Mouse (Mus musculus) heart, embryonic 14.5 days (tissue): Measurements from ENCODE around the gene Ipo9. TPM values are rescaled to one million over a fixed set of nuclear protein-coding genes. Genes with fewer than 3 reads are reported as not detected.
A peak's percentile ranks its signal among the peaks of the same experiment; 100 is the strongest.

Source experiments
- ATAC-seq: fragments of 200-750 bp; cut with Nextera tagmentation; 2 replicates; pipeline ENCODE4 v1.8.0; 2017; ENCODE audit warnings: low read depth, moderate TSS enrichment; ENCODE audit not compliant: insufficient number of reproducible peaks, insufficient read depth, low FRiP score
- H3K27ac ChIP-seq, 2 experiments: fragments of 200-500 bp in 1 of 2; fragments of 300-500 bp in 1 of 2; sonication (generic) in 1 of 2; replicated peaks in 1 of 2; 2 replicates each; pipeline ENCODE4 v1.5.1; 2012 to 2014; ENCODE audit warnings: low read depth in 2 of 2, low read length in 2 of 2, control low read depth in 1 of 2, mild to moderate bottlenecking in 1 of 2, mixed read lengths in 1 of 2; ENCODE audit not compliant: control insufficient read depth in 1 of 2, insufficient read depth in 1 of 2
- H3K27me3 ChIP-seq: fragments of 300-500 bp; sonication (generic); 2 replicates; pipeline ENCODE4 v1.6.1; 2014; ENCODE audit warnings: mild to moderate bottlenecking, low read length, control low read depth; ENCODE audit not compliant: control insufficient read depth, insufficient read depth
- H3K36me3 ChIP-seq: fragments of 300-500 bp; sonication (generic); 2 replicates; pipeline ENCODE4 v1.6.1; 2014; ENCODE audit warnings: mild to moderate bottlenecking, control low read depth, low read length, mixed read lengths; ENCODE audit not compliant: control insufficient read depth, insufficient read depth
- H3K4me1 ChIP-seq, 2 experiments: fragments of 200-500 bp in 1 of 2; fragments of 300-500 bp in 1 of 2; sonication (generic) in 1 of 2; 2 replicates each; pipeline ENCODE4 v1.6.1; 2012 to 2014; ENCODE audit warnings: low read length in 2 of 2, control low read depth in 1 of 2, mixed read lengths in 1 of 2; ENCODE audit not compliant: control insufficient read depth in 2 of 2, insufficient read depth in 2 of 2
- H3K4me2 ChIP-seq: fragments of 300-500 bp; sonication (generic); 2 replicates; pipeline ENCODE4 v1.6.1; 2014; ENCODE audit warnings: mild to moderate bottlenecking, low read length
- H3K4me3 ChIP-seq, 2 experiments: fragments of 200-500 bp in 1 of 2; fragments of 300-500 bp in 1 of 2; sonication (generic) in 1 of 2; 2 replicates each; pipeline ENCODE4 v1.5.1; 2012 to 2014; ENCODE audit warnings: low read length in 2 of 2, mild to moderate bottlenecking in 2 of 2, control low read depth in 1 of 2, low read depth in 1 of 2, moderate library complexity in 1 of 2; ENCODE audit not compliant: control insufficient read depth in 1 of 2, insufficient read depth in 1 of 2
- H3K9ac ChIP-seq: fragments of 300-500 bp; sonication (generic); 2 replicates; pipeline ENCODE4 v1.6.1; 2014; ENCODE audit warnings: mild to moderate bottlenecking, low read length
- H3K9me3 ChIP-seq: fragments of 300-500 bp; sonication (generic); 2 replicates; pipeline ENCODE4 v1.6.1; 2016; ENCODE audit warnings: low read length, control low read depth; ENCODE audit not compliant: control insufficient read depth
- WGBS: fragments of 180-500 bp; shearing (Covaris S2); extraction: QIAGEN DNeasy Blood & Tissue Kit; methylation state at CpG from one replicate; pipeline ENCODE4 v1.1.7; 2014; 5-methylcytosine and 5-hydroxymethylcytosine counted together
- polyA plus RNA-seq: library from polyadenylated mRNA; unstranded; fragments of >200 nt; fragmentation: Nextera tagmentation; extraction: Ambion mirVana; gene quantifications from 2 replicates; pipeline ENCODE4 v1.2.1, GENCODE M21; 2014

The Ipo9 gene
- polyA plus RNA-seq, 1 experiment from 2014 or later = 82.1 TPM

DNA sequence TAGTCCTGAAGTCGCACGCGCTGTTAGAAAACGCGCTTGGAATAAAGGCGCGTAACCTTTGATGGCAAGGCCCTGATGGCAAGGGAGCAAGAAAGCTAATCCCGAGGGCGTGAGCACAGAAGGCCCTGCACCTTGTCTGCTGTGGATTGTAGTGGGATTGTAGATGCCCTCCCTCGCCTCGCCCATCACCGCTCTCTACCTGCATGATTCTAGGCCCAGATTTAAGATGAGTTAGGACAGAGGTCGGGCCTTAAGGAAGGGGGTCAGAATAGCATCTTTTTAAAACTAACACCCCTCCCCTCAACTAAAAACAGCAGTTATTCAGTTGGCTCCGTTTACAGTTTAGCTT, 344 bp upstream of the Ipo9 start:
- Histone ChIP-seq H3K4me1 (peaks cover 5 to 37% of the 10 kb centered on the region in 2 experiments; a peak in 3 of 4 replicates), H3K9me3 (no peaks in the 10 kb centered on the region), H3K4me3 (peak overlapping the region; percentile 73 to 89), H3K9ac (peak overlapping the region; percentile 92), H3K36me3 (peaks cover 16% of the 10 kb centered on the region), H3K27ac (peak overlapping the region; percentile 76 to 87), H3K4me2 (peak overlapping the region; percentile 83), H3K27me3 (no peaks in the 10 kb centered on the region)
- WGBS = 3% methylated on average over 14 of the region's 14 CpGs
- no peak for ATAC-seq

DNA sequence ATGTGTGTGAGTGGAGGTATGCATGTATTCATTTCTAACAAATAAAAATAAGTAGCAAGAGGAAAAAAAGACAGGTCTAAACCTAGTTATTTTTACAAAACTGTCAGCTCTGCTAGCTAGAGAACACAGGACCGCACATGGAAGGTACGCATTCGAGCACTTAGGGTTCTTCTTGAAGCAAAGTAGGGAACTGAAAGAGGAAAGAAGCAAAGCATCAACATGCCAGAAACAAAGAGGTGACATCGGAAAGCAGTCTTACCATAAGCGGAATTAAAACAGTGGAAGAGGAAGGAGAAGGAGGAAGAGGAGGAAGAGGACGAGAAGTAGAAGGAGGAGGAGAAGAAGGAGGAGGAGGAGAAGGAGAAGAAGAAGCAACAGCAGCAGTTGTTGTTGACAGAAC, 2.9 kb downstream of the Ipo9 start:
- ATAC-seq = no peak
- peaks cover 38% of the 10 kb centered on the region for H3K36me3 ChIP-seq
- no peaks in the 10 kb centered on the region for H3K9me3 ChIP-seq
- peaks cover 5 to 29% of the 10 kb centered on the region in 2 experiments; a peak in 3 of 4 replicates for H3K4me1 ChIP-seq
- no peak overlapping the region; the same call in 1 of the 2 replicates for H3K4me2 ChIP-seq
- H3K27me3 ChIP-seq = no peaks in the 10 kb centered on the region
- no peak overlapping the region; the same call in 1 of the 2 replicates for H3K9ac ChIP-seq
- no peak overlapping the region for H3K4me3 ChIP-seq
- WGBS = 84% methylated on average over 6 of the region's 6 CpGs
- no peak overlapping the region for H3K27ac ChIP-seq

DNA sequence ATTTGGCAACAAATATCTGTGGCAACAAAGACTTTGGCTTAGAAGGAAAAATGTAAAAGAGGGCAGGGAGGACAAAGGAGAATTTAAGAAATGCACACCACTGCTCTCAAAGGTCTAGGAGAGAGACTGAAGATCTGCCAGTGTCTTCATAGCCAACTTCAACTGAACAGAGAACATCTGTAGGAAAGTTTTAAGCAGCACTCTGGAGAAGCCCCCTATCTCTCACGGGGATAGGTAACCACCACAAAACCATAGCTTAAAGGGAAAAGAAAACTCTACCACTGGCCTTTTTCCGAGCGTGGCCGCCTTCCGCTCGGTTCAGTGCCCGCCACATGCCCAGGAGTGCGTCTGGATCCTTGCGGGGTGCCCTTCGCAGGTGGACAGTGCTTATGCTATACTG, 3.7 kb downstream of the Ipo9 start:
- Histone ChIP-seq H3K27me3 (no peaks in the 10 kb centered on the region), H3K4me3 (no peak overlapping the region), H3K4me2 (no peak overlapping the region), H3K9ac (no peak overlapping the region), H3K4me1 (peaks cover 5 to 27% of the 10 kb centered on the region in 2 experiments; a peak in 3 of 4 replicates), H3K36me3 (peaks cover 41% of the 10 kb centered on the region), H3K9me3 (no peaks in the 10 kb centered on the region), H3K27ac (no peak overlapping the region)
- WGBS = 95% methylated on average over 10 of the region's 10 CpGs
- ATAC-seq = no peak

DNA sequence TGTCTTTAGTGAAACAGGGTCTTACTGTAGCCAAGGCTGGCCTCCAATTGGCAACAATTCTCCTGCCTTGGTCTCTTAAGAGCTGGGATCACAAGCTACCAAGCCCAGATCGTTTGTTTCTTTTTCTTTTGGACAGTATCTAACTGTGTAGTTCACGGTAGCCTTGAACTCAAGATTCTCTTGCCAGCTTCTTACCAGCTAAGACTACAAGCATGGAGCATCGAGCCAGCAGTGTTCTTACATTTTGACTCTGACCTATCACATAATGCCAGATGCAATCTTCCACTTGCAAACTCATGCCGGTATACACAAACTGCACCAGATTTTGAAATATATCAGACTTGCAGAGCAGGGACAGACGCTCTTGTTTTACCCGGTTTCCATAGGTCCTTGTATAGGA, 7.5 kb downstream of the Ipo9 start:
- H3K4me3 ChIP-seq = no peak overlapping the region
- peaks cover 0 to under 1% of the 10 kb centered on the region in 2 experiments; a peak in 2 of 4 replicates for H3K4me1 ChIP-seq
- H3K9me3 ChIP-seq = no peaks in the 10 kb centered on the region
- no peak overlapping the region for H3K4me2 ChIP-seq
- H3K36me3 ChIP-seq = peaks cover 69% of the 10 kb centered on the region
- ATAC-seq = no peak
- H3K27me3 ChIP-seq = no peaks in the 10 kb centered on the region
- 88% methylated on average over 6 of the region's 6 CpGs for WGBS
- no peak overlapping the region for H3K9ac ChIP-seq
- H3K27ac ChIP-seq = no peak overlapping the region

DNA sequence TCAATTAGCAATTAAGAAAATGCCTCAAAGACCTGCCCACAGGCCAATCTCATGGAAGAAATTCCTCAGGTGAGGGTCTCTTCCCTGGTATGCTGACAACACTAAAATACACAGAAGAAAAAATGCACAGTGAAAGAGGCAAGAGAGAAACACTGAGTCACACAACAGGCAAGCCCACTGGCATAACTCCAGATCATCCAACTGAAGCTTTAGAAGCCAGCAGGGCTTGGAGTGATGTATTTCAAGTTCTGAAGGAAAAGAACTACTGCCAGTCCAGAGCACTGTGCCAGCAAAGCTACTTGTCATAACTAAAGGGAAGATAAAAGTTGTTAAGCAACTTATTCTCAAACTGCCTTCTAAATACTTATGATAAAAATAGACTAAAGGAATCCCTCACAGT, 16.3 kb downstream of the Ipo9 start:
- H3K4me2 ChIP-seq = no peak overlapping the region
- H3K36me3 ChIP-seq = peaks cover 86% of the 10 kb centered on the region
- no peak overlapping the region for H3K4me3 ChIP-seq
- no peaks in the 10 kb centered on the region for H3K27me3 ChIP-seq
- peak overlapping the region; percentile 26 to 57; a peak in 3 of 4 replicates for H3K27ac ChIP-seq
- H3K9me3 ChIP-seq = no peaks in the 10 kb centered on the region
- ATAC-seq = no peak
- no peak overlapping the region for H3K9ac ChIP-seq
- H3K4me1 ChIP-seq = peaks cover 13 to 30% of the 10 kb centered on the region in 2 experiments

DNA sequence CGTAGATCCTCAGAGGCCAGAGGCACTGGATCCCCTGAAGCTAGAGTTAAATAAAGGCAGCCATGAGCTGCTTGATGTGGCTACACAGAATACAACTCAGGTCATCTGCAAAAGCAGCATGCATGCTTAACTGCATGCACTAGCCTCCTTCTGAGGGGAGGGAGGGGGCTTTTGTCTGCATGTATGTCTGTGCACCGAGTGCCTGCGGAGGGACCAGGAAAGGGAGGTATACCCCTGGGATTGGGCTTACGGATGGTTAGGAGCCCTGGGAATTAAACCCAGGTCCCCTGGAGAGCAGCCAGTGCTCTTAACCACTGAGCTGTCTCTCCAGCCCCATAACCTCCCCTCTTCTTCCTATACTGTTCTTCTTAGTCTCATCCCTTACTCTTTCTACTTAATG, 18.2 kb downstream of the Ipo9 start:
- Histone ChIP-seq H3K27me3 (no peaks in the 10 kb centered on the region), H3K9me3 (no peaks in the 10 kb centered on the region), H3K9ac (no peak overlapping the region), H3K4me3 (no peak overlapping the region), H3K4me2 (no peak overlapping the region), H3K36me3 (peaks cover 85% of the 10 kb centered on the region), H3K27ac (0 out of 4 replicates have a peak overlapping the region, but pooled peaks of 1 of the 2 experiments have one; percentile 72), H3K4me1 (peaks cover 13 to 30% of the 10 kb centered on the region in 2 experiments)
- ATAC-seq = no peak
- 64% methylated on average over 4 of the region's 4 CpGs for WGBS

DNA sequence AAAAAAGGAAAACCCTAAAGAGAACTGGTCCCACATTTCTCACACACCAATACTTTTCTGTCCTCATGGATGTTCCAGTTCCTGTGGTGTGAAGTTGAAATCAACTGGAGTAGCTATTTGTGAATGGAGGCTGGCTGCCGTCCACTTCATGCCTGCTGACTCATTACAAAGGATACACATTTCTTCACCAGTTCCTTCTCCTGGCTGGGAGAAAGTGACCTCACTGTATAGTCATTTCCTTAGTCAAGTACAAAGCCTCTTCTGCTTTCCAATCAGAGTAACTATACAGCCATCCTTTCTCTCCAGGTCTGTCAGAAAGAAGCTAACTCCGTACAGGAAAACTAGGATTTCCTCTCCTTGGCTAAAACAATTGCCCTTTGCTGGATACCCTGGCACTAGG, 19.3 kb downstream of the Ipo9 start:
- peaks cover 85% of the 10 kb centered on the region for H3K36me3 ChIP-seq

DNA sequence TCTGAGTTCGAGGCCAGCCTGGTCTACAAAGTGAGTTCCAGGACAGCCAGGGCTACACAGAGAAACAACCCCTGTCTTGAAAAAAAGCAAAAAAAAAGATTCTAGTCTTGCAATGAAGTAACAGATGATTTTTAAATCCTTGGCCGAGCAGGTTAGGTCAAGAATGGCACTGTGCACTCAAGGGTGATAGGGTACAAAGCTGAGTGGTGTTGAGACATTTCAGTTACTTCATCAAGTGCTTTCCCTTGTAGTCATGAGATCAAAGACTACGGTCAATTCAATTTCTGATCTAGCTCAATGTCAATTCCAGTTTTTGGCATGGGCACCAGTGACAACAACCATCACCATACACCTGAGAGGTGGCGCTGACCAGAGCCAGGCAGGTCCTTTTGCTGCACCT, 21.3 kb downstream of the Ipo9 start:
- Histone ChIP-seq H3K4me3 (no peak overlapping the region), H3K4me2 (no peak overlapping the region), H3K9me3 (no peaks in the 10 kb centered on the region), H3K27me3 (no peaks in the 10 kb centered on the region), H3K9ac (no peak overlapping the region), H3K36me3 (peaks cover 88% of the 10 kb centered on the region), H3K4me1 (peaks cover 12 to 24% of the 10 kb centered on the region in 2 experiments), H3K27ac (no peak overlapping the region)
- 90% methylated on average over 4 of the region's 4 CpGs for WGBS
- no peak for ATAC-seq

More for the DNA sequence above, 19.3 kb downstream of the Ipo9 start:
- WGBS = 31% methylated on average over 2 of the region's 2 CpGs
- no peaks in the 10 kb centered on the region for H3K9me3 ChIP-seq
- no peaks in the 10 kb centered on the region for H3K27me3 ChIP-seq
- H3K4me1 ChIP-seq = peaks cover 13 to 30% of the 10 kb centered on the region in 2 experiments
- peak overlapping the region; percentile 28; the same call in 1 of the 2 replicates for H3K9ac ChIP-seq
- peak; percentile 74 for ATAC-seq
- no peak overlapping the region for H3K4me2 ChIP-seq
- H3K4me3 ChIP-seq = no peak overlapping the region
- peak overlapping the region; percentile 72 to 86 for H3K27ac ChIP-seq
